Mouse (Mus musculus) urinary bladder, postnatal 10 days (tissue): Measurements from ENCODE around the gene Srd5a3.

Source experiments
- DNase-seq: peaks from one replicate; pipeline ENCODE4 v3.0.0; 2022; ENCODE audit warnings: low spot score

Srd5a3 gene

GRCm38 (mm10) chr5:76193075-76193474 is 53.0 kb downstream of the Srd5a3 start:
- no peak for DNase-seq

GRCm38 (mm10) chr5:76194377-76194945 is 54.4 kb downstream of the Srd5a3 start:
- no peak for DNase-seq

- no peak for DNase-seq
Measured at GRCm38 (mm10) chr5:76199346-76199745, 59.3 kb downstream of the Srd5a3 start.

- DNase-seq = no peak
Measured at GRCm38 (mm10) chr5:76203171-76203570, 63.1 kb downstream of the Srd5a3 start.
